Mouse (Mus musculus) forebrain, embryonic 13.5 days (tissue): ENCODE data around the gene Src. TPM values are rescaled to one million over a fixed set of nuclear protein-coding genes. Genes with fewer than 3 reads are reported as not detected.
A peak's percentile ranks its signal among the peaks of the same experiment; 100 is the strongest.
"Not testable (repeated sequence)": the region's sequence is repeated elsewhere in the genome, so short reads cannot be mapped to it uniquely, and the experiment has no call there.

Source experiments
- ATAC-seq: fragments of 200-750 bp; cut with Nextera tagmentation; 2 replicates; pipeline ENCODE4 v1.8.0; 2017
- H3K27ac ChIP-seq: fragments of 300-500 bp; sonication (generic); 2 replicates; pipeline ENCODE4 v1.5.1; 2015; ENCODE audit warnings: inconsistent platforms, mild to moderate bottlenecking, moderate library complexity
- H3K27me3 ChIP-seq: fragments of 300-500 bp; sonication (generic); 2 replicates; pipeline ENCODE4 v1.6.1; 2015; ENCODE audit warnings: mild to moderate bottlenecking, inconsistent platforms
- H3K36me3 ChIP-seq: fragments of 300-500 bp; sonication (generic); 2 replicates; pipeline ENCODE4 v1.6.1; 2015; ENCODE audit warnings: mild to moderate bottlenecking, inconsistent platforms; ENCODE audit not compliant: poor library complexity, severe bottlenecking
- H3K4me1 ChIP-seq: fragments of 300-500 bp; sonication (generic); 2 replicates; pipeline ENCODE4 v1.6.1; 2015; ENCODE audit warnings: inconsistent platforms
- H3K4me2 ChIP-seq: fragments of 300-500 bp; sonication (generic); 2 replicates; pipeline ENCODE4 v1.6.1; 2015; ENCODE audit warnings: inconsistent platforms, mild to moderate bottlenecking, moderate library complexity
- H3K4me3 ChIP-seq: fragments of 300-500 bp; sonication (generic); 2 replicates; pipeline ENCODE4 v1.5.1; 2015; ENCODE audit warnings: mild to moderate bottlenecking, inconsistent platforms
- H3K9ac ChIP-seq: fragments of 300-500 bp; sonication (generic); 2 replicates; pipeline ENCODE4 v1.6.1; 2015; ENCODE audit warnings: mild to moderate bottlenecking, inconsistent platforms
- H3K9me3 ChIP-seq: fragments of 300-500 bp; sonication (generic); replicated peaks from 2 replicates; pipeline ENCODE4 v1.6.1; 2016; ENCODE audit warnings: inconsistent platforms
- whole genome bisulfite sequencing: fragments of 180-500 bp; shearing (Covaris S2); methylation state at CpG from one replicate; pipeline ENCODE4 v1.1.7; 2015; 5-methylcytosine and 5-hydroxymethylcytosine counted together
- polyA plus RNA-seq: library from polyadenylated mRNA; unstranded; fragments of >200 nt; fragmentation: Nextera tagmentation; extraction: Ambion mirVana; gene quantifications from 2 replicates; pipeline ENCODE4 v1.2.1, GENCODE M21; 2015

The Src gene
- polyA plus RNA-seq, result 28.9 and 35.1 TPM in 2 replicates

- WGBS, result 26% methylated on average over 13 of the region's 13 CpGs
- Histone ChIP-seq H3K9me3 (no peaks in the 10 kb centered on the region), H3K4me2 (no peak within 1 kb of the TSS), H3K36me3 (no peaks in the 10 kb centered on the region), H3K27ac (no peak within 1 kb of the TSS), H3K27me3 (no peaks in the 10 kb centered on the region), H3K4me3 (no peak within 1 kb of the TSS), H3K9ac (no peak within 1 kb of the TSS), H3K4me1 (peaks cover 15% of the 10 kb centered on the region)
- no peak for ATAC-seq
Measured at GRCm38 (mm10) chr2:157418206-157418605, at the start of gene Src. Gene Src (plus strand): TSS chr2:157418444.

DNA sequence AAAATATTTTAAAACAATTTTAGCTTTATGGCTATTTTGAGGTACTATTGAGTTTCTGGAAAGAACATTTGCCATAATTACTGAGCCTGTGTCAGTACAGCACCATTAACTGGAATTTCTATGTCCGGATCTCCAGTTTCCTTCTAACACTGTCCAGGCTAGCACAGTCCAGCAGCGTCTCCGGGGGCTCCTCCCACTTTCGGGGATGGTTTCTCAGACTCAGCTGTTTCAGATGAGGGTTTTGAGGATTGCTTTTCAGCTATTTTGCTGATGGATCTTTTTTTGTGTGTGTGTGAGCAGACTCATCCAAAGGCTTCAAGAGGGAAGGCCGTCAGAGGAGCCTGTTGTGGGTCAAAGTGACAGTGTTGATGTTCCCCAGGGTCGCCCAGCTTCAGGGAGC lies 46.5 kb upstream of the Src start:
- no peak for ATAC-seq
- no peak overlapping the region for H3K4me2 ChIP-seq
- WGBS, result 84% methylated on average over 6 of the region's 6 CpGs
- peaks cover 5% of the 10 kb centered on the region; the same call in 1 of the 2 replicates for H3K36me3 ChIP-seq
- H3K4me1 ChIP-seq, result peaks cover 41% of the 10 kb centered on the region
- H3K9me3 ChIP-seq, result no peaks in the 10 kb centered on the region
- H3K27me3 ChIP-seq, result no peaks in the 10 kb centered on the region
- no peak overlapping the region for H3K4me3 ChIP-seq
- no peak overlapping the region for H3K27ac ChIP-seq
- H3K9ac ChIP-seq, result no peak overlapping the region

DNA sequence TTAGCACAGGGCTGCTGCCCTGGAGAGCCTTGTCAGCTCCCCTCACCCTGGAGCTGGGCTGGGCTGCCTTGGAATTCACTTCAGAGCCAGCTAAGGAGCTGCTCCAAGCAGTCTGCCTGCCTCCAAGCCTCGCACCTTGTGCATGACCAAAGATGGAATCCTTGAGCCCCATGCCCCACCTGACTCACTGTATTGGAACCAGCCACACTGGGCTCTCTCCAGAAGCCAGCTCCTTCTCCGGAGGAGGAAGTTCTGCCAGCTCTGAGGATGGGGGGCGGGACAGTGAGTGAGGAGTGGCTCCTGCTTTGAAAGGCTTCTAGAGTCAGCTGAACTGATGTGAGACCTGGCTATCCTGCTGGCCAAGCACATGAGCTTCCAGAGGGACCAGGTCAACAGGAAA lies 44.6 kb upstream of the Src start:
- no peaks in the 10 kb centered on the region for H3K27me3 ChIP-seq
- H3K4me1 ChIP-seq, result peaks cover 28% of the 10 kb centered on the region
- no peak overlapping the region for H3K4me3 ChIP-seq
- peaks cover 5% of the 10 kb centered on the region; the same call in 1 of the 2 replicates for H3K36me3 ChIP-seq
- ATAC-seq, result no peak
- no peak overlapping the region for H3K9ac ChIP-seq
- H3K27ac ChIP-seq, result no peak overlapping the region
- H3K4me2 ChIP-seq, result no peak overlapping the region
- WGBS, result 88% methylated on average over 3 of the region's 3 CpGs
- H3K9me3 ChIP-seq, result no peaks in the 10 kb centered on the region

DNA sequence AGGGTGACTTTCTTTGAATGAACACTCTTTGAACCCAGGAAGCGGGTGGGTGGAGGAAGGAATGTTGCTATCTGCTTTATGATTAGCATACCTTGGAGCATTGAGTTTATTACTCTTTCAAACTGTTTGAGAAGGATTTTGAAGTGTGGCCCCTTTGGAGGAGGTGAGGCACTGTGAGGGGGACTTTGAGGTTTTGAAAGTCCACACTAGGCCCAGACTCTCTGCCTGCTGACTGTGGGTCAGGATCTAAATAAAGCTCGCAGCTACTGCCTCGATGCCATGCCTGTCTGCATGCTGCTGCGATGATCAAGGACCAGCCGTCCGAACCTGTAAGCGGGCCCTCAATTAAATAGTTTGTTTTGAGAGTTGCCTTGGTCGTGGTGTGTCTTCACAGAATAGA lies 43.2 kb upstream of the Src start:
- 55% methylated on average over 8 of the region's 8 CpGs for WGBS
- Histone ChIP-seq H3K4me2 (no peak overlapping the region), H3K36me3 (peaks cover 16% of the 10 kb centered on the region), H3K9ac (no peak overlapping the region), H3K9me3 (no peaks in the 10 kb centered on the region), H3K27ac (no peak overlapping the region), H3K27me3 (no peaks in the 10 kb centered on the region), H3K4me3 (no peak overlapping the region), H3K4me1 (peaks cover 18% of the 10 kb centered on the region)
- ATAC-seq, result no peak

DNA sequence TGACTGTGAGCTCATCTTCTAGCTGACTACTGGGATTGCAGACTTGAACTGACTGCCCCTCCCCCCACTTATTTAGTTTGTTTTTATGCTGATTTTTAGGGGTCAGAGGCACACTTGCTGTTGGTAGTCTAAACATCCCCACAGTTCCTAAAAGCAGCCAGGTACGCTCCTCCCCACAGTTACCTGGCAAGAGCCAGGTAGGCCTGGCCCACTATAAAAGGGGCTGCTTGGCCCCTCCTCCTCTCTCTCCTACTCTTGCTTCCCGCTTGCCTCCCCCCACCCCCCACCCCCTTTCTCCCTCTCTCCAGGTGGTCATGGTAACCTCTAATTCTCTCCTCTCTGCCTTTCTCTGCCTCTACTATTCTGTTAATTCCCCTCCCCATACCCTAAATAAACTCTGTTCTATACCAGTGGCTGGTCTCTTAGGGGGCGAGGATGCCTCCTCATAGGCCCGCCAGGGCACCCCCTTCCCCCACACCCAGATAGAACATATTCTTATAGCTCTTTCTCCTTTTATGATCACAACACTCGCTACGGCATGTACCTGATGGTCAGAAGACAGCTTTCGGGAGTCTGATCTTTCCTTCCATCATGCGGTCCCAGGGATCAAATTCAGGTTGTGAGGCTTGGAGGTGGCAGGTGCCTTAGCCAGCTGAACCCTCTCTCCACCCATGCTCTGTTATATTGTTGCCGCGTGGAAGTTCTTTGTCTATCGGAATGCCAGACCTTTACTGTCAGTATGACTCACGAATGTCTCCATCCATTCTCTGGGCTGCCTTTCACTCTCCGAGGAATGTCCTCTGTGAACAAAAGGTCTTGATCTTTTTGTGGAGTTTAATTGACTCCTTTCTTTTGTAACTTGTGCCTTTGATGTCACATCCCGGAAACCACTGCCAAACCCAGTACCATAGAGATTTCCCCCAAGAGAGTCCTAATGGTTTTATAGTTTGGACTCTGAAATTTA lies 42.2 kb upstream of the Src start:
- Histone ChIP-seq H3K4me1 (peaks cover 18% of the 10 kb centered on the region), H3K4me3 (peak overlapping the region; percentile 6; the same call in 1 of the 2 replicates), H3K36me3 (peaks cover 25% of the 10 kb centered on the region), H3K9ac (peak overlapping the region; percentile 41; the same call in 1 of the 2 replicates), H3K27ac (peak overlapping the region; percentile 10; the same call in 1 of the 2 replicates), H3K9me3 (no peaks in the 10 kb centered on the region), H3K27me3 (no peaks in the 10 kb centered on the region), H3K4me2 (peak overlapping the region; percentile 37)
- WGBS, result 6% methylated on average over 14 of the region's 14 CpGs
- no peak for ATAC-seq

DNA sequence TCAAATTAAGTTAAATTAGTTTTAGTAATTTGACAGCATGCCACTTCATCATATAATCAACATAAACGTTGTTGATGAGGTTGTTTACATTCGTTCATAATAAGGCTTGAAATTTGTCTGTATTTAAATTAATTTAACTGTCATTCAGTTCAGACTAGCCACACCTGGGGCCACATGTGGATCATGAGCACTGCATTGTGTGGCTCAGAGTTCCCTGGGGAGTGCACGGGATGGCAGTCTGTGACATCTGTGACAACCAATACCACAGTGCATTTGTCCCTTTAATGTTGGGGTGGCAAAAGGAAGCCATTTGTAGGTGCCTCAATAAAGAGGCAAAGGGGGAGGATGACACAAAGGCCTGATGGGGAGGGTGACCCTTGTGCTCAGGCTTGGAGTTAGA lies 41.2 kb upstream of the Src start:
- Histone ChIP-seq H3K4me3 (no peak overlapping the region), H3K9ac (no peak overlapping the region), H3K27me3 (no peaks in the 10 kb centered on the region), H3K36me3 (peaks cover 32% of the 10 kb centered on the region), H3K9me3 (no peaks in the 10 kb centered on the region), H3K4me2 (no peak overlapping the region), H3K4me1 (peaks cover 18% of the 10 kb centered on the region), H3K27ac (no peak overlapping the region)
- ATAC-seq, result no peak
- WGBS, result 44% methylated on average over 3 of the region's 3 CpGs

- Histone ChIP-seq H3K4me1 (peaks cover 4% of the 10 kb centered on the region; the same call in 1 of the 2 replicates), H3K36me3 (peaks cover 56% of the 10 kb centered on the region), H3K27me3 (no peaks in the 10 kb centered on the region), H3K9ac (no peak overlapping the region), H3K4me3 (no peak overlapping the region), H3K27ac (0 out of 2 replicates have a peak overlapping the region, but pooled peaks have one; percentile 2), H3K4me2 (no peak overlapping the region), H3K9me3 (peaks cover 4% of the 10 kb centered on the region; the same call in 1 of the 2 replicates)
- WGBS, result 49% methylated on average over 4 of the region's 4 CpGs
- no peak for ATAC-seq
Measured at GRCm38 (mm10) chr2:157384836-157385235, 33.4 kb upstream of the Src start.

- not testable (repeated sequence) for H3K9me3 ChIP-seq, H3K4me3 ChIP-seq, H3K27ac ChIP-seq, H3K4me2 ChIP-seq, ATAC-seq, H3K27me3 ChIP-seq, H3K4me1 ChIP-seq, H3K9ac ChIP-seq
- 93% methylated on average over 14 of the region's 14 CpGs for WGBS
- peaks cover 39% of the 10 kb centered on the region for H3K36me3 ChIP-seq
Measured at GRCm38 (mm10) chr2:157388901-157389590, 29.2 kb upstream of the Src start.

DNA sequence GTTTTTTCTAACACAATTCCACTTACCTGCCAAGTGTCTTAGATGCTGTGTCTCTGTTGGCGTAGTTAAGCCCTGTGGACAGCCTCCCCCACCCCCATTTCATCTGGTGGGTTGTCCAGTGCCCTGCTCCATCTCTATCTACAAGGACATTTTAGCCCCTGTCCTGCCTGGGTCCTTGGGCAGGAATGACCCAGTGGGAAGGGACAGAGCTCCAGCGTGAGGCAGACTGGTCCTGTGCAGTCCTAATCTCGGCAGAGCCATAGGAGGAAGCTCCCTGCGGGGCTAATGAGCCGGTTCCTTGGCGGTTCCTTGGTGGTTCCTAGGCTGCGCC lies 28.7 kb upstream of the Src start:
- no peak overlapping the region for H3K9ac ChIP-seq
- no peak for ATAC-seq
- peaks cover 4% of the 10 kb centered on the region; the same call in 1 of the 2 replicates for H3K9me3 ChIP-seq
- peaks cover 4% of the 10 kb centered on the region; the same call in 1 of the 2 replicates for H3K4me1 ChIP-seq
- 84% methylated on average over 7 of the region's 7 CpGs for WGBS
- H3K4me3 ChIP-seq, result no peak overlapping the region
- H3K27me3 ChIP-seq, result no peaks in the 10 kb centered on the region
- no peak overlapping the region for H3K27ac ChIP-seq
- H3K36me3 ChIP-seq, result peaks cover 36% of the 10 kb centered on the region
- no peak overlapping the region for H3K4me2 ChIP-seq

- no peak overlapping the region for H3K9ac ChIP-seq
Measured at GRCm38 (mm10) chr2:157392331-157392730, 25.9 kb upstream of the Src start.

GRCm38 (mm10) chr2:157393549-157393948 lies 24.7 kb upstream of the Src start:
- ATAC-seq, result no peak
- Histone ChIP-seq H3K4me3 (no peak overlapping the region), H3K27ac (no peak overlapping the region), H3K9ac (no peak overlapping the region), H3K36me3 (peaks cover 58% of the 10 kb centered on the region), H3K4me2 (no peak overlapping the region), H3K4me1 (no peaks in the 10 kb centered on the region), H3K9me3 (peaks cover 11% of the 10 kb centered on the region), H3K27me3 (no peaks in the 10 kb centered on the region)
- 95% methylated on average over 4 of the region's 4 CpGs for WGBS

More at GRCm38 (mm10) chr2:157392331-157392730, 25.9 kb upstream of the Src start:
- Histone ChIP-seq H3K27me3 (no peaks in the 10 kb centered on the region), H3K4me1 (no peaks in the 10 kb centered on the region), H3K9me3 (peaks cover 4% of the 10 kb centered on the region; the same call in 1 of the 2 replicates), H3K36me3 (peaks cover 45% of the 10 kb centered on the region), H3K4me2 (no peak overlapping the region), H3K4me3 (no peak overlapping the region), H3K27ac (no peak overlapping the region)
- ATAC-seq, result no peak
- 91% methylated on average over 2 of the region's 2 CpGs for WGBS

DNA sequence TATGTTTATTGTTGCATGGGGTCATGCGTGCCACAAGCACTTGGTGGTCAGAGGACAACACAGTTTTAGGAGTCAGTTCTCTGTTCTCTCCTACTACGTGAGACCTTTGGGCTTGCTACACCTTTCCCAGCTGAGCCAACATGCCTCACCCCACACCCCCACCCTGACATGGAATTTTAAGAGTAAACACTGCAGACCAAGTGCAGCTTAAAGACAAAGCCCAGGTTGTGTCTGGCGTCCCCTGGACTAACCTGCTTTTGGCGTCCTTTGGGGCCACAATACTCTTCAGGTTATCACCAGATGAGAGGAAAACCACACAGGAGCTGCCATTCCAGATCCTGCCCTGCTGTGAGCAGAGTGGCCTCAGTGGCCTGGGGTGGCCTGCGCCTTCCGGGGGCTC lies 23.4 kb upstream of the Src start:
- no peak overlapping the region for H3K4me3 ChIP-seq
- no peak overlapping the region for H3K27ac ChIP-seq
- ATAC-seq, result no peak
- no peaks in the 10 kb centered on the region for H3K4me1 ChIP-seq
- H3K4me2 ChIP-seq, result no peak overlapping the region
- peaks cover 7% of the 10 kb centered on the region for H3K9me3 ChIP-seq
- peaks cover 53% of the 10 kb centered on the region for H3K36me3 ChIP-seq
- no peak overlapping the region for H3K9ac ChIP-seq
- no peaks in the 10 kb centered on the region for H3K27me3 ChIP-seq
- 79% methylated on average over 6 of the region's 6 CpGs for WGBS
